Mouse (Mus musculus) layer of hippocampus, adult 11-12 months (tissue): ENCODE data around the gene Casc3.
A peak's percentile ranks its signal among the peaks of the same experiment; 100 is the strongest.
"Not testable (repeated sequence)": the region's sequence is repeated elsewhere in the genome, so short reads cannot be mapped to it uniquely, and the experiment has no call there.

Experiments
- DNase-seq: peaks from one replicate; pipeline ENCODE4 v3.0.0; 2022; ENCODE audit warnings: low spot score

The Casc3 gene

GRCm38 (mm10) chr11:98789824-98790223 is 14.9 kb upstream of the Casc3 start:
- no peak for DNase-seq

- no peak for DNase-seq
Observed at GRCm38 (mm10) chr11:98790631-98791205, 14.0 kb upstream of the Casc3 start.

DNA sequence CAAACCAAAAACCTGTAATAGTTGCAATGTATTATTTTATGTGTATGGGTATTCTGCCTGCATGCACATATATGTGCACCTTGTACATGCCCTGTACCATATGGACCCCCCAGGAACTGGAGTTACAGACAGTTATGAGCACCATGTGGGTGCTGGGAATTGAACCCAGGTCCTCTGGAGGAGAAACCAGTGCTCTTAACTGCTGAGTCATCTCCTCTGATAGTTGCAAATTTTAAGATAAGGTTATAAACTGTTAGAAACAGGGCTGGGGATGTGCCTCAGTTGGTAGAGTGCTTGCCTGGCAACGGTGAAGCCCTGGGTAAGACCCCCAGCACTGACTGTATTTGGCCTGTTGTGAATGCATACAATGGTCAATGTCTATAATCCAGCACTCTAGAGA is 13.3 kb upstream of the Casc3 start:
- no peak for DNase-seq

GRCm38 (mm10) chr11:98792081-98792480 is 12.6 kb upstream of the Casc3 start:
- no peak for DNase-seq

- DNase-seq, result peak; percentile 74
Observed at GRCm38 (mm10) chr11:98794469-98795014, 10.2 kb upstream of the Casc3 start.

GRCm38 (mm10) chr11:98795015-98795713 is 9.5 kb upstream of the Casc3 start, which contains the start of gene Msl1:
Gene Msl1, plus strand, starts transcription at chr11:98795516.
- peak; percentile 88 for DNase-seq

GRCm38 (mm10) chr11:98795714-98796514 is 8.8 kb upstream of the Casc3 start:
- no peak for DNase-seq

- peak; percentile 78 for DNase-seq
Observed at GRCm38 (mm10) chr11:98796515-98797216, 8.0 kb upstream of the Casc3 start.

GRCm38 (mm10) chr11:98797306-98797705 is 7.4 kb upstream of the Casc3 start:
- no peak for DNase-seq

GRCm38 (mm10) chr11:98797909-98798308 is 6.8 kb upstream of the Casc3 start:
- no peak for DNase-seq

GRCm38 (mm10) chr11:98808417-98808816 is 3.7 kb downstream of the Casc3 start:
- no peak for DNase-seq

- peak; percentile 99 for DNase-seq
Observed at GRCm38 (mm10) chr11:98809457-98810290, 5.0 kb downstream of the Casc3 start.

DNA sequence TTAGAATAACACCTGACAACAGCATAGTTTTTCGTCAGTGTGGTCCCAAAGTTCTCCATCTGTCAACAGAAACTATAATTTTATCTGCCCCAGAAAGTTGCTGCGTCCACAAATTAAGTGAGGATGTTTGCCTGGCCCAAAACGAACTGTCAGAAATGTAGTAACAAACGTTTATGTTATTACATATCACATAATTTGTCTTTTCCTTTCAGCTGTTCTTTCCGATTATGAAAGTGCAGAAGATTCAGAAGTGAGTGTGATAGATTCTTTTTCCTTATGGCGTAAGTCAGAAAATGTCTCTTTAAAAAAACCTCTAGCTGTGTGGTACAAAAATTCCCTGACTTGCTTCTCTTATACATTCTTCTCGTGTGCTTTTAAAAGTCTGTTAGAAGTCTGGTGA is 6.0 kb downstream of the Casc3 start:
- DNase-seq, result no peak

GRCm38 (mm10) chr11:98816706-98817239 is 12.1 kb downstream of the Casc3 start:
- no peak for DNase-seq

- DNase-seq, result no peak
Observed at GRCm38 (mm10) chr11:98820968-98821367, 16.3 kb downstream of the Casc3 start.

- not testable (repeated sequence) for DNase-seq
Observed at GRCm38 (mm10) chr11:98826071-98826470, 21.4 kb downstream of the Casc3 start.

DNA sequence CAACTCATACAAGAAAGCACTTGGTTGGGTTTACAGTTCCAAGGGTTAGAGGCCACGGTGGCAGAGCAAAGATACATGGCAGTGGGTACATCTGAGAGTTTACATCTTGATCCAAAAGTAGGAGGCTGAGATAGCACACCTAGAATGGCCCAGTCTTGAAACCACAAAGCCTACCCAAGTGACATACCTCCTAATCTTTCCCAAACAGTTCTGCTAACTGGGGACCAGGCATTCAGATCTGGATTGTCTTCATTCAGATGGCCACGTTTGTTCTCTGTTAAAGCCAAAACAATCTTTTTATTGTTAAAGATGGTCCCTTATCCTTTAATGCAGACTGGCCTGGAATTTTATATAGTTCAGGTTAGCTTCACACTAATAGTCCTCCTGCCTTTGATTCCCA is 23.2 kb downstream of the Casc3 start:
- DNase-seq, result no peak

- DNase-seq, result no peak
Observed at GRCm38 (mm10) chr11:98829091-98829775, 24.5 kb downstream of the Casc3 start.

DNA sequence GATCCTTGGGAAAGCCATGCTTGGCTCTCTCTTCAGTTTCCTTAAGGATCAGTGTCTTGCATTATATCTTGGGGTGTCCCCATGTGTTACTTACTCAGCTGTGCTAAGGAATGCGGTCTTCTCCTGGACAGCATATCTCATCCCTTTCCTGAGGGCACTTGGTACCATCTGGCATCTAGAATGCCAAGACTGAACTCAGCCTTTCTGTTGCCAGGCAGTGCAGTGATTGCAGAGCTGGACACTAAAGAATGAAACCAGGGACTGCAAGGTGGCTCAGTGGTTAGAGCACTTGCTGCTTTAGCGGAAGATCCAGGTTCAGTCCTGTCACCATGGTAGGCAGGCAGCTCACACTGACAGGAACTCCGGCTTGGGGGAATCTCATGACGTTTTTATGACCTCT is 25.2 kb downstream of the Casc3 start:
- no peak for DNase-seq

- DNase-seq, result no peak
Observed at GRCm38 (mm10) chr11:98835296-98835695, 30.6 kb downstream of the Casc3 start.
